Mouse (Mus musculus) kidney, postnatal 4 days (tissue): Measurements from ENCODE around the gene Zim1.

Experiments
- DNase-seq, 2 experiments: peaks; one replicate each; pipeline ENCODE4 v3.0.0; 2021; ENCODE audit warnings: mixed read lengths in 2 of 2

The Zim1 gene

DNA sequence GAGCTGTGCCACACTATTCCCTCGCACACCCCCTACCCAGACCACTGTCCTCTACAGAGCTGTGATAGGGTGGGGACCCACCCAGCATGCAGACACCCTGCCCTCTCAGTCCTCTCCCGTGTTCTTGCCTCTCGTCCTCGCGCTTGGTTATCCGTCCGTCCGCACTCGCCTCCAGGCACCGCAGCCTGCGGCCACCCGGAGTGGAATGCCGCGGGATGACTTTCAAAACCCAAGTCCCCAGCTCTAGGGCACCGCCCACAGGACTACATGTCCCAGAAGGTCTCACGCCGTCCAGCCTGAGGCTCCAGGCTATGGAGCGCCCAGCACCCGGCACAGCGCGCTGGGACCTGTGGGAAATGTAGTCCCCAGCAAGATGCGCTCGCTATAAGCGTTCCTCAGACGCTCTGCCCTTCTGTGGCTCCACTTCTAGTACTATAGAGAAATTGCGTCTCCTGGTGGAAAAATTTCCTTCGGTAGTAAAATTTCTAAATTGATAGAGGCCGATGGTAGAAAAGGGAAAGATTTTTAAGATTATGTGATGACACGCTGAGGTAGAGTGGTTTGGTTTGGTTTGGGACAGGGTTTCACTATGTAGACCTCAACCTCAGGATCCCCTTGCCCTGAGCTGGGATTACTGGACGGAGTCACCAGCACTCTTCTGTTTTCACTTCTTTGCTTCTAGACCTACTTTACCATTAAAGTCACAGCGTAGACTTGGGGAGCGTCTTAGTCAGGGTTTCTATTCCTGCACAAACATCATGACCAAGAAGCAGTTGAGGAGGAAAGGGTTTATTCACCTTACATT is at the start of gene Zim1:
Zim1 (minus strand) TSS at position 210 of the 805 bp plus-strand sequence.
- peak; percentile 92 to 94 for DNase-seq

DNA sequence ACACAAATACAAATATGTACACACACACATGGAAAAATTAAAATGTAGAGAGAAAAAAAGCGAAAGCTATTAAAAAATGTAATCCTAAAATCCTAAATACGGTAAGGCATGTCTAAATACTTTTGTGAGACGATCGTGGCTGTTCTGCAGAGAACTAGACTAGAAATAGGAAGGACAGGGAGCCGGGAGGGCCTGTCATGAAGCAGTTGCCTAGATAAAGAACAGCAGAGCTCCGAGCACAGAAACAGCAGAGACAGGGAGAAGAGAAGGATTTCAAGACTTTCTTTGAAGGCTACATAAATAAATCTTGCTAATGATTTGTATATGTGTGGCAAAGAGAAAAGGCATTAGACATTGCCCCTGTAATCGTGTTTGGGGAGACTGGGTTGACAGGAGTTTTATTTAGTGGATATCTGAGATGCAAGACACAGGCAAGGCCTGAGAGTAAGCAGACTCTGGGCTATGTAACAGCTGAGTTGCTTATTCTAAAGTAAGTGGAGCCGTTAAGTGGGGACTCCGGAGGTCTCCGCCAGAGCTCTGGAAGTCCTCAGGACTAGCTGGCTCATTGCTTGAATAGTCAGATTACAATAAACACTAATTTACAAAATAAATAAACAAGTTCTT is 48.1 kb upstream of the Zim1 start:
- no peak for DNase-seq

DNA sequence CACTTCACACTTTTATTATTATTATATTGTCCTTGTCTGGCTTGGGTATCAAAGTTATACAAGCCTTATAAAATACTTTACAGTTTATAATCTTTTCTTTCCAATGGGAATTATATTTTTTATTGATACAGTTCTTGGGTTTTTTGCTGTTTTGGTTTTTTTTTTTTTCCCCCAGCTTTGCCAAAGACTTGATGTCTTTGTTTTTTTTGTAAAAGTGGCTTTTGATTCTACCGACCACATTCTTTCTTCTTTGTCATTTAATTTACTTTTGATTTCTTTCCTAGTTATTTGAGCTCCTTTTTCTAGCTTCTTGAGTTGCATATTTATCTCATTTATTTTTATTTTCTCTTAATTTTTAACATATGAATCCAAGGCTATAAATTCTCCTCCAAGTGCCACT is 39.8 kb upstream of the Zim1 start:
- no peak for DNase-seq

DNA sequence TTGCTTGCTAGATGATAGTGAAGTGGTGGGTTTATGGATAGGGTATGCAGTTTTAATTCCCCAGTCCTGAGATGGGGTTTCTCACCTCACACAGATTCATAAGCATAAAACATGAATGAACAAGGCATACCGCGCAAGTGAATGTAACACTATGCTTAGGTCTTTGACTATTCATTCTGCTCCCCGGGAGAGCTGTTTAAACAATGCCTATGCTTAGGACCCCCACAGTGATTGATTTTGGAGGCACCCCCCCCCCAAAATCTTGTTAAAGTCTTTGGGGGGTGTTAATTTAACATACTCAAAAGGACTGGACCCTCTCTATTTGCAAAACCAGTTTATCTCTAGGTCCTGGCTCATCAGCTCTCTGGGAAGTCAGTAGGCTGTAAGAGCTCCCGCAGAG is 35.7 kb upstream of the Zim1 start:
- DNase-seq: no peak

DNA sequence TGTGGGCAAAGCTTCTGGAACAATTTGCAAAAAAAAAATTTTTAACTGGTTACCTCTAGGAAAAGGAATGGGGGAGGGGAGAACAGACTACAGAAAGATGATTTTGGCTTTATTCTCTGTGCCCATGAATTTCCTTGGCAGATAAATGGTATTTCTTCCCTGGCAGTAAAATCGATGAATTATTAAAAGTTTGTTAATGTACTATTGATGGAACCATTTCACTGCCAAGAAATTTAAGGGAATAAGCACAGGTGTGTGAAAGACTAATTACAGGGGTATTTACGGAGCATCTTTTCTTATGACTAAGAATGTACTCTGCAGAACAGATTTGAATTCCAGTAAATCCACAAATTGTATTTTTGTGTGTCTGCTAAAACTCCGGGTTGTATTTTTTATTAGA is 35.1 kb upstream of the Zim1 start:
- no peak for DNase-seq

DNA sequence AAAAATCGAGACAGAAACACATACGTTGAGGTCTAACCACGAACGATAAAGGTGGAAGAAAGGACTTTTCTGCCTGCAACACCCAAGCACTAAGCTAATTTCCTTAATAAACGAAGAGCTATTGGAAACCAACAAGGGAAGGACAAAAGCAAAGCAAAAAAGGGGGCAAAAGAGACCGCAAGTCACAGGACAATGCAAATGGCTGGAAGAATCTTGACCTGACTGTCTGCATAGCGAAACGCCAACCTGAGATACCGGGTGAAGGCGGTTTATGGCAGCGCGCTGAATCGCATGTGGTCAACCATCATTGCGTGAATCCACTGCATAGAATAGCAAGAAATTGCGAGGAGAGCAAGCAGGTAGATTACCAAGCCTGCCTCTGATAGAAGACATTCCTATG is 34.6 kb upstream of the Zim1 start:
- DNase-seq: peak in 1 of 2 experiments; percentile 26

DNA sequence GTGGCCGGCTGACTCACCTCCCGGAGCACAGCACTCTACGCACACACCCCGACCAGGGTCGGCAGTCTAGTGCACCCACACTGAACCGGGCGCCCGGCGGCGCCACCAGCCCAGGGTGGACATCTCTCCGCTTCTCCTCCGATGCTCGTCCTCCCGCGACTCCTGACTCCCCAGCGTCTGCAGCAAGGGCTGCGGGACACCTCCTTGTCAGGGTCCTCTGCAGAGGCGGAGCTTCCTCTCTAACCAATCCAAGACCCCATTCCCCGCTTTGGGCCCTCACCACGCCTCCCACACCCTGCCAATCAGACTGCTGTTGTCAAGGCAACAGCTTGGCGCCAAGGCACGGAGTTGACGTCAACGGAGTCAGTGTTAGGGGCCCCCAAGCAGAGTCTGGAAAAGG is 34.0 kb upstream of the Zim1 start, which contains the start of the genes Peg3 and Usp29:
Peg3 (minus strand) TSS at position 191 of the 400 bp plus-strand sequence.
Usp29 (plus strand) TSS at position 338 of the 400 bp plus-strand sequence.
- DNase-seq: peak; percentile 88 to 90

DNA sequence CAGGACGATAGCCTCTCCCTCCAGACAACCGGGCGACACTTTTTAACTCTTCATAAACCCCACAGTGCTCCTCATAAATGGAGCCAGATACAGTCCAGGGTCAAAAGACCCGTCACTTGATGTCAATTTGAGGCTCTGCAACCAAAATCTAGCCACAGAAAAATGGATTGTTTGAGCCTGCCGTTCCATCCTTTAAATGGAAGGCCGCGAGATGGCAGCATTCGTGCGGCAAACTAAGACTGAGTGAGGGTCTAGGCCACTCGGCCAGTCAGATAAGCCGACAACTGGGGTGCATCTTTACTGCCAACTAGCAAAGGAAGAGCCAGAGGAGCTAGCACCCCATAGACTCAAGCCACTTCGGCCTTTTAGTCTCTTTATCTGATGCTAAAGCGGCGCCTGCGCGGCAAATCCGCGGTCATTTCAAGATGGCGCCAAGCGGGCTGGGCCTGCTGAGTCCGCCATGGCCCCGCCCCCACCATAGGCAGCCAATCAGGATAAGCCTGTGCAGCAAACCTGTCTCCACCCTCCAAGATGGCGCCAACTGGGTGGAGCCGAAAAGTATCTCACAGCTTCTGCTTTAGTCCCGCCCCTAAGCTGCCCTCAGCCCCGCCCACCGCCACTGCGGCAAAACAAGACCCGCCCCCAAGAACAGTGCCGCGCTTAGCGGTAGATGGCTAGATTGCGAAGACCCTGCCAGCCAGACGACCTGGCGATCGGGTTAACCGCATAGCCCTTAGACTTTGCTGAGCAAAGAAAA is 33.0 kb upstream of the Zim1 start:
- DNase-seq: peak; percentile 98 to 99

DNA sequence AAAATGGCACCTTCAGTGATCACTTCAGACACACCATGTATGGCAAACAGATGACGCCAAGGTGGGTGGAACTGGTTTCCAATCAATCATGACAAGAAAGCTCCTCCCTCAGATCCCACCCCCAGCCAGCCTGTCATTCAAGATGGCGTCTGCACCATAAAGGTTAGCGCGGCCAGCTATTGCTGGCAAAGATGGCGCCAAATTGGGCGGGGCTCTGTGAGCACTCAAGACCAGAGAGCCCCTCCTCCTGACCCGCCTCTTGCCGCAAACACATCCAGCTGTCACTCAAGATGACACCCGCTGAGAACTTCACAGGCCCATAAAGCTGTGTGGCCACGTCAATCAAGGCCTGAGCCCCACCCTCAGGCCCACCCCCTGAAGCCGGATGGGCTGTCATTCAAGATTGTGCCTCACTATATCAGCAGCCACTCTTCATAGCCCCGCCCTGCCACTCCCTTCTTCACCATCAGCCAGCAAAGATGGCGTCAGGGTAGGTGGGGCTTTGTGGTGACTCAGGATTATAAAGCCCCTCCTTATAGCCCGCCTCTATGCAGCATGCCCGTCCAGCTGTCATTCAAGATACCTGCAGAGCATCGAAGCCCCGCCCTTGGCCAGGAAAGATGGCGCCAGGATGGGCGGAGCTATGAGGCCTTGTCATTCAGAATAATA is 32.1 kb upstream of the Zim1 start:
- DNase-seq: peak; percentile 91 to 96

DNA sequence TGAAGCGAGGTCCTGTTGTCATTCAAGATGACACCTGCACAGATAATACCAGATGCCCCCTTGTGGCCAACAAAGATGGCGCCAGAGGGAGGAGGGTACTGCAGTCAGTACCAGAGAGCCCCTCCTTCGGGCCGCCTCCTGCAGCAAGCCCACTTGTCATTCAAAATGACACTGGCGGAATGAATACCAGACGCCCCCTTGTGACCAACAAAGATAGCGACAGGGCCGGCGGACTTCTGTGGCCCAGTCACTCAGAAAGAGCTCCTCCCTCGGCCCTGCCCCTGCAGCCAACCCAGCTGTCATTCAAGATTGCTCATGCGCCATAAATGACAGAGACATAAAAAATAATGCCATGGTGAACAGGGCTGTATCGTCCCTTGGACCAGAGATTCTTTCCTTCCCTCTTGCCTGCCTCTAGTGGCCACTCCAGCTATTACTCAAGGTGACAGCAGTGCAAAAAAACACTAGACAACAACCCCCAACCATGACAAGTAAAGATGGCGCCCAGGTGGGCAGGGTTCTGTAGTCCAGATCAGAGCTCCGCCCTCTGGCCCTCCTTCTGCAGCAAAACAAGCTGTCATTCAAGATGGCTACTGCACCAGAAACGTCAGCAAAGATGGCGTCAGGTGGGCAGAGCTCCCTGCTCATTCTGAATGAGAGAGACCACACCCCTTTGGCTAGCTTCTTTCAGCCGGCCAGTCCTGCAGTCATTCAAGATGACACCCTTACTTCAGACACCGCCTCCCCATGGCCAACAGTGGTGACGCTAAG is 31.3 kb upstream of the Zim1 start:
- DNase-seq: peak; percentile 85 to 92

DNA sequence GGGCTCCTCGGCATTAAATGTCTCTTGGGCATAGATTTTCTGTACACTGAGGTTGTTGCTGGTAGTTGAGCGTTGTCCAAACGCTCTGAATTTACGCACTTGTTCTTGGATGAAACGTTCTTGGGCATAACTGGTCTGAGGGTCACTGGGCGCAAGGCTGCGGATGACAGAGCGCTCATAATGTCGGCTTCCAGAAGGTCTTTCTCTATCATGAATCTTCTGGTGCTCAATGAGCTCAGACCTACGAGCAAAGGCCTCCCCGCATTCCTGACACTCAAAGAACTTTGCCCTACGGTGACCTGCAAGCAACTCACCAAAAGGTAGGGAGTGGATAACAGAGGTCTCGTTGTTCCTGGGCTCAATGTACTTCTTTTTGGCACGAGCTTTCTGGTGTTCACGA is 13.1 kb upstream of the Zim1 start:
- DNase-seq: no peak

DNA sequence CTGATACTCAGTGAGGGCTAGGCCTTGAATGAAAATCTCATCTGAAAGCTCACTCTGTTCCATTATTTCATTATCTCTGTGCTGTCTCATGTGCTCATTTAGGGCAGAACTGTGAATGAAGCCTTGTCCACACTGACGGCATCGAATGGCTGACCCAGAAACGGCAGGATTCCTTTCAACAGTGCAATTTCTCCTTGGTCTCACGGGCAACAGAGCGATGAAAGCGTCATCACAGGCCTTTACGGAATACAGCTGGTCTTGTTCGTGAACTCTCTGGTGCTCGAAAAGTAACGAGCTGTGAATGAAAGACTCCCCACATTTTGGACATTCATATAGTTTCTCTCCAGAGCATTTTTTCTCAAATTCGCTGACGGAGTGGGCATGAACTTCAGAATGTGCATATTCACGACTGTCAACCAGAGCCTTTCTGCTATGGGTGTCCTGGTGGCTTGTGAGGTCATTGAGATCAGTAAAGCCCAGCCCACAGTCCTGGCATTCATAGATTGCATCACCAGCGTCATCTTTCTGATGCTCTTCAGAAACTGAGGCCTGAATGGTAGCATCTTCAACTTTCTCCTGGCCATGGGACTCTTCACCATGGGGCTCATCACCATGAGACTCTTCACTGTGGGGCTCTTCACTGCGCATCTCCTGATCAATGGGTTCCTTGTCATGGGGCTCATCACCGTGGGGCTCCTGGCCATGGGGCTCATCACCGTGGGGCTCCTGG is 12.4 kb upstream of the Zim1 start:
- DNase-seq: no peak

DNA sequence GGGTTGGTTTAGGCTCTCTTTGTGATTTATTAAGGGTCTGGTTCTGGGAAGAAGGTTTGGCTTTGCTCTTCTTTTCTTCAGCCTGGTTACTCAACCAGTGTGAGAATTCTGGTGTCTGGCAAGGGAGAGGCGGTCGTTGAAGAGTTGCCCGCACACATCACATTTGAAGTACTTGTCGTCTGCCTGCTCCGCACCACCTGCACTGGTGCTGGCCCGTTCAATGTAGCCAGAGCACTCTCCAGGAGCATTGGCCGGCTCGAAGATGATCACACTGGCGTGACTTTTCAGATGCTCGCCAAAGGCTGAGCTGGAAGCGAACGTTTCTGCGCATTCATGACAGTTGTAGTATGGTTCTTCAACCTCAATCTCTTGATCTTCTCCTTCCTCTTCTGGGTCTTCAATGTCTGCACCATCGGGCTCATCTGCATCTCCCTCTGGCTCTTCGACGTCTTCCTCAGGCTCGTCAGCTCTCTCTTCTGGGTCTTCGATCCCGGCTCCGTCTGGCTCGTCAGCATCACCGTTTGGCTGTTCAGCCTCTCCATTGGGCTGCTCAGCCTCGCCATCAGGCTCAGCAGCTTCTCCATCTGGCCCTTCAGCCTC is 11.3 kb upstream of the Zim1 start:
- no peak for DNase-seq

DNA sequence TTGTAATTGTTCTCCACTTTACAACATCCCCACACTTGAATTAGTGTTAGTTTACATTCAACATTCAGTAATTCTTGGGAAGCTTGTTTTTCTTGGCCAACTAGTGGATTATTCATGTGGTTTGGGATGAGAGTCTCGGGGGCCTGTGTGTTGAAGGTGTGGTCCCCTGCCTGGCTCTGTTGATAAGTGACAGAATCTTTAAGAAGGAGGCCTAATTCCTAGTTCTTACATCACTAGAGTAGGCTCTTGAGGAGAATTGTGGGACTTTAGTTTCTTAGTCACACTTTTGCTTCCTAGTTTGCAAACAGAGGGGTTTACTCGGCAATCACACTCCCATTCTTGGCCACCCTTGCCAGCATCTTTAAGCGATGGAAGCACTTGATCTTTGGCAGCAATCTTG is 3.0 kb upstream of the Zim1 start:
- DNase-seq: no peak

DNA sequence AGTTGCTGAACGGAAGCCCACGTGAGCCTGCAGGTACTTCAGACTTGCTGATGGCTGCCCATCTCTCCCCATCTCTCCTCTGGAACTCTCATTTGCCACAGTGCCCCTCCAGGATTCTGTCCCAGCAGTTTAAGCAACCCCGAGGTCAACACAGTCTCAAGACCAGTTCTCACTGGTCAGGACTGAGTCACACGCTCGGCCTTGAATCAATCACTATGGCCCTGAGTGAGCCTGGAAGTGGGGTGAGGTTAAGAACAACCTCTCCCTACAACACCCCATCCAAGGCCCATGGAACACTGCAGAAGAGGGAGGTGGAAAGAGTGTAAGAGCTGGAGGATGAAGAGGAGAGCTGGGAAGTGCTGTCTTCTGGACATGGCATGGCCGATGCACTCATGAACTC is 10.7 kb downstream of the Zim1 start:
- no peak for DNase-seq

DNA sequence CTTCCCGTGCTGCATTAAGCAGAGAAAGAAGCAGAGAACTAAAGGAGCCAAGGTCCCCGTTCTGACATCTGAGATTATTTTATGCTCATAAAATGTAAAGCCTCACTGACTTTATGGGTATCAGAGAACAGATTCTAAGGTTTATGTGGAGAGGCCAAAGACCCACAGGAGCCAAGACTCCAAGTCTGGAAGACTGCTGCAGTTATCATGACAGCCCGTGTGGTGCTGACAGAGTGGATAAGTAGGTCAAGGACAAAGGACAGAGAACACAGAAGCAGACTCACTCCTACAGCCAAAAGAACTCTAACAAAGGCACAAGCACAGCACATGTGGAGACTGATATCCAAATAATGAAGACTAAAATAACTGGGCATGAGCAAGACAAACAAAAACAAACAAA is 29.5 kb downstream of the Zim1 start:
- no peak for DNase-seq

DNA sequence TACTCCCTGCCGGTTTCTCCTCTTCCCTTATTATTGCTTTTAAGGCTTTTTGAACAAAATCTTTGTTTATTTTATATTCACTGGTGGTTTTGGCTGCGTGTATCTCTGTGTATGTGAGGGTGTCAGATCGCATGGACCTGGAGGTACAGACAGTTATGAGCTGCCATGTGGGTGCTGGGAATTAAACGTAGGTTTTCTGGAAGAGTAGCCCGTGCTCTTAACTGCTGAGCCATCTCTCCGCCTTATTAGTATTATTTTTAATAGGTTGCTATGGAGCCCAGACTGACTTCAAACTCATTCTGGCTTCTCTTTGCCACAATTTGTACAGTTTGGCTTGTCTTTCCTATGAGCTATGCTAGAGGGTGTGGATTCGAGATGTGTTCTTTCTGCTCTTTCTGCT is 32.8 kb downstream of the Zim1 start:
- no peak for DNase-seq

DNA sequence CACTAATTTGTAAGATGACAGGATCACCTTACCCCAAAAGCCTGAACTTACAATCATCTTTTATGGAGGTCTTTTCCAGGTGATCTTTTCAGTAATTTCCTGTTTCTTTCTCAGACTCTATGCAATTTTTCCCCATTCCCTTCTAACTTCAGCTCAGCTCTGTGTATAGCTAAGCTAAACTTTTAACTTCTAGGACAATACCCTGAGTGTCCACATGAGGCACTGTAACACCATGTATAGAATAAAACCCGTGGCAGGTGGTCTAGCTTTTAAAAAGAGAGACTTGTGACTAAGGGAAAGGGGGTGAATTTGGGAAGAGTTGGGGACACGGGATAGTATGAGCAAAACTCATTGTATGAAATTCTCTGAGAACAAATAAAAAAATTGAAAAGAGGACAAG is 36.6 kb downstream of the Zim1 start:
- DNase-seq: peak in 1 of 2 experiments; percentile 11

DNA sequence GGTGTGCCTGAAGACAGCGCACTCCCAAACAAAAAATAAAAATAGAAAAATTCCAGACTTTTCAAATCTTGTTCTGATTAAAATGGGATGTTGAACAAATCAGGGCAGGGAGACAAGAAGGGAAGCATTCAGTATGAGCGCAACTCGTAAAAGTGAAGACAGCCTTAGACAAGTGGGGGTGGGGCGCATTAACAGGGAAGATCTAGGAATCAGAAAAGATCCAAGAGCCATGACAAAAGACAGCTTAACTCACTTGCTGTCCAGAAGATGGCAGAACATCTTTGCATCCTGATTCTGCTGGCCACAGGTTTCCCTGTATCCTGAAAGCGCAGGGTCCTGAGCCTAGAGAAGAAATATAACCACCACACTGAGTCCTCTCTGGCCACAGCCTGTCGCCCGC is 37.6 kb downstream of the Zim1 start:
- DNase-seq: no peak

DNA sequence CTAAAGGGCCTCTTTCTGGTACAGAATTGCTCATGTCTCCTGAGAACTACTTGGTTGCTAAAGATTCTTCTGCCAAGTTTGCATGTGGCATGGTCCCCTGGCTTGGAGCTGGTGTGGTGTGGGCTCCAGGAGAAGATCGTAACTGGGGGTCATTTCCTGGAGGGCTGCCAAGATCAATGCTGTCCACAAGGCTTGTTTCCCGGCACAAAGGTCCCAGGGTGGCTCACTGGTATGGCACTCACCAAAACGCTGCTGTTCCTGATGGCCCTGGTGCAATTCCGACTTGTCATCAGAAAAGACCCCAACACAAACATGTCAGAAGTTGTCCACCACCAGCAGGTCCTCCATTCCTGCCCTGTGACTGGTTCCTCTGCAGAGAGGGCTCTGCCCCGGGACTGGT is 44.1 kb downstream of the Zim1 start:
- no peak for DNase-seq

DNA sequence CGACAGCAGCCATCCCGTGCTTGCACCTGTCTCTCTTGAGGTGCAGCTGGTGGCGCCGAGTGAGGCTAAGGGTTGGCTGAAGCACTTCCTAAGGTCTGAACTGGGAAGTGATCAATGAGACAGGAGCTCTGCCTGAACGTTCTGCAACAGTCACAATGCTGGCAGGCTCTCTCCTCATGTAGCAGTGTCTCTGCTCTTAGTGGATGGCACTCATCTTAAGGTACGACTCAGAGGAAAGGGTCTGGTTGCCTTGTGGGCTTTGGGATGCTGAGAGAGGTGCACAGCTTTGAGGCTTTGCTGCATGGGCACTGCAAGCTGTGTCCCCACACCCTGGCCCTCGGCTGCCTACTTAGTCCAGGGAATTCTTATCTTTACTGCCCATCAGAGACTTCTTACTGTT is 45.0 kb downstream of the Zim1 start:
- no peak for DNase-seq
